Mouse (Mus musculus): Measurements from ENCODE around the gene Gm20388.

GRCm38 (mm10) chr8:120116600-120116999 lies 206.0 kb downstream of the Gm20388 start:
- TF ChIP-seq POLR2A (IDR thresholded peaks at IDR 0.05; ENCODE audit: low read depth, low read length) (no peak), CTCF (conservative IDR thresholded peaks at IDR 0.05; ENCODE audit: insufficient read depth, insufficient read length, low read depth, low read length) (no peak)

All from kidney, adult 2 months (tissue).